Mouse (Mus musculus) ES-E14 (cell line): ENCODE measurements at regions not wholly inside any gene's neighbourhood (a gene's known extent, or its start where the extent isn't known, plus 50 kb on each side); places are given as distances from the start of the nearest gene placed in this dataset.

Source experiments
- DNase-seq: peaks from one replicate; pipeline ENCODE4 v3.0.0-alpha.2; 2013; ENCODE audit warnings: low read depth, low spot score
- H3K27ac ChIP-seq: 2 replicates; pipeline ENCODE4 v1.5.1; 2012; ENCODE audit warnings: low read depth, mild to moderate bottlenecking, low read length, moderate library complexity, mixed read lengths; ENCODE audit not compliant: poor library complexity, insufficient read depth, severe bottlenecking
- H3K36me3 ChIP-seq: 2 replicates; pipeline ENCODE4 v1.6.1; 2012; ENCODE audit warnings: mild to moderate bottlenecking, low read length, moderate library complexity, mixed read lengths; ENCODE audit not compliant: control insufficient read depth, poor library complexity, insufficient read depth, severe bottlenecking
- H3K4me1 ChIP-seq, 2 experiments: fragments of 150-350 bp in 1 of 2; sonication (generic) in 1 of 2; 2 replicates each; pipeline ENCODE4 v1.6.1; 2012; ENCODE audit warnings: low read length in 2 of 2, mild to moderate bottlenecking in 1 of 2, mixed read lengths in 1 of 2; ENCODE audit not compliant: control insufficient read depth in 2 of 2, insufficient read depth in 2 of 2, poor library complexity in 1 of 2
- H3K4me3 ChIP-seq, 2 experiments: fragments of 150-350 bp in 1 of 2; sonication (generic) in 1 of 2; 2 replicates each; pipeline ENCODE4 v1.5.1; 2012; ENCODE audit warnings: low read length in 2 of 2, low read depth in 1 of 2, mild to moderate bottlenecking in 1 of 2, mixed read lengths in 1 of 2; ENCODE audit not compliant: insufficient read depth in 1 of 2, poor library complexity in 1 of 2, severe bottlenecking in 1 of 2
- H3K9ac ChIP-seq: 2 replicates; pipeline ENCODE4 v1.6.1; 2012; ENCODE audit warnings: low read depth, mild to moderate bottlenecking, low read length, mixed read lengths; ENCODE audit not compliant: poor library complexity, insufficient read depth, severe bottlenecking
- H3K9me3 ChIP-seq: fragments of 150-350 bp; sonication (generic); 2 replicates; pipeline ENCODE4 v1.6.1; 2012; ENCODE audit warnings: low read depth, mild to moderate bottlenecking, low read length; ENCODE audit not compliant: control insufficient read depth, insufficient read depth
- CHD2 ChIP-seq: IDR thresholded peaks from 2 replicates; pipeline ENCODE4 v1.6.1; 2014; ENCODE audit warnings: mild to moderate bottlenecking, low read depth, low read length, inconsistent platforms
- HCFC1 ChIP-seq: IDR thresholded peaks from 2 replicates; pipeline ENCODE4 v1.6.1; 2012; ENCODE audit warnings: low read length, inconsistent platforms, borderline replicate concordance; ENCODE audit not compliant: insufficient read depth
- MAFK ChIP-seq: IDR thresholded peaks from 2 replicates; pipeline ENCODE4 v1.6.1; 2014; ENCODE audit warnings: mild to moderate bottlenecking, low read depth, low read length, inconsistent platforms; ENCODE audit not compliant: insufficient read depth
- ZC3H11A ChIP-seq: IDR thresholded peaks from 2 replicates; pipeline ENCODE4 v1.6.1; 2012; ENCODE audit warnings: low read depth, mild to moderate bottlenecking, inconsistent platforms, low read length, borderline replicate concordance
- ZNF384 ChIP-seq: IDR thresholded peaks from 2 replicates; pipeline ENCODE4 v1.6.1; 2012; ENCODE audit warnings: low read depth, low read length, inconsistent platforms
- in situ Hi-C, 2 experiments: fragments of 600-800 bp; cut with MboI; formaldehyde crosslinking; loops; one replicate each; pipeline ENCODE4 v1.15.1; 2025; ENCODE audit warnings: low sequenced_read_pairs in 2 of 2, inconsistent platforms in 1 of 2; ENCODE audit not compliant: unreplicated experiment in 2 of 2

- no peak overlapping the region for H3K27ac ChIP-seq
- in situ Hi-C loops, result no loop called here
- no peaks in the 10 kb centered on the region for H3K9me3 ChIP-seq
- no peaks in the 10 kb centered on the region for H3K4me1 ChIP-seq
- no peak overlapping the region for H3K4me3 ChIP-seq
- TF ChIP-seq HCFC1 (no peak), ZC3H11A (no peak), CHD2 (no peak), MAFK (no peak), ZNF384 (no peak)
- no peak for DNase-seq
- H3K36me3 ChIP-seq, result no peaks in the 10 kb centered on the region
- no peak overlapping the region for H3K9ac ChIP-seq
Observed at GRCm38 (mm10) chr14:33804321-33804720, 119.1 kb upstream of the Gdf10 start.

GRCm38 (mm10) chr14:33804721-33805120 lies 118.7 kb upstream of the Gdf10 start:
- in situ Hi-C loops, result no loop called here
- no peak for DNase-seq
- Histone ChIP-seq H3K4me3 (no peak overlapping the region), H3K9me3 (no peaks in the 10 kb centered on the region), H3K4me1 (no peaks in the 10 kb centered on the region), H3K27ac (no peak overlapping the region), H3K36me3 (no peaks in the 10 kb centered on the region), H3K9ac (no peak overlapping the region)
- TF ChIP-seq ZC3H11A (no peak), ZNF384 (no peak), CHD2 (no peak), HCFC1 (no peak), MAFK (no peak)

GRCm38 (mm10) chr14:33807196-33807595 lies 116.2 kb upstream of the Gdf10 start:
- H3K4me3 ChIP-seq, result no peak overlapping the region
- H3K9ac ChIP-seq, result no peak overlapping the region
- H3K4me1 ChIP-seq, result no peaks in the 10 kb centered on the region
- H3K36me3 ChIP-seq, result no peaks in the 10 kb centered on the region
- DNase-seq, result no peak
- in situ Hi-C loops, result no loop called here
- no peak overlapping the region for H3K27ac ChIP-seq
- no peak for TF ChIP-seq ZNF384
- H3K9me3 ChIP-seq, result no peaks in the 10 kb centered on the region

GRCm38 (mm10) chr14:33808593-33809265 lies 114.7 kb upstream of the Gdf10 start:
- Histone ChIP-seq H3K4me1 (no peaks in the 10 kb centered on the region), H3K9ac (no peak overlapping the region), H3K9me3 (no peaks in the 10 kb centered on the region), H3K36me3 (no peaks in the 10 kb centered on the region), H3K27ac (no peak overlapping the region), H3K4me3 (no peak overlapping the region)
- TF ChIP-seq ZC3H11A (no peak), ZNF384 (no peak), MAFK (no peak), HCFC1 (no peak), CHD2 (no peak)
- in situ Hi-C loops, result no loop called here
- no peak for DNase-seq

- no peaks in the 10 kb centered on the region for H3K4me1 ChIP-seq
- H3K4me3 ChIP-seq, result no peak overlapping the region
- no peaks in the 10 kb centered on the region for H3K9me3 ChIP-seq
- no peak for TF ChIP-seq HCFC1
- no peak for TF ChIP-seq ZNF384
- no peak for TF ChIP-seq CHD2
- no peak for TF ChIP-seq MAFK
- no peak for TF ChIP-seq ZC3H11A
- H3K9ac ChIP-seq, result no peak overlapping the region
- in situ Hi-C loops, result loop anchor here in 1 of 2 experiments (10.0 kb wide), 1 partner anchor 64 kb away; no protein-coding TSS in a partner anchor
- no peak overlapping the region for H3K27ac ChIP-seq
- no peaks in the 10 kb centered on the region for H3K36me3 ChIP-seq
- no peak for DNase-seq
Observed at GRCm38 (mm10) chr14:33810584-33810983, 112.8 kb upstream of the Gdf10 start.
